Mouse (Mus musculus) liver, adult 2 months (tissue): ENCODE results near the gene Senp6.

ENCODE experiments used
- CTCF ChIP-seq: fragments of 200-500 bp; IDR thresholded peaks from 2 replicates; pipeline ENCODE4 v1.5.1; 2011; ENCODE audit warnings: low read depth, low read length, control low read depth
- POLR2A ChIP-seq: fragments of 200-500 bp; IDR thresholded peaks from 2 replicates; pipeline ENCODE4 v1.6.1; 2011; ENCODE audit warnings: low read length, control low read depth; ENCODE audit not compliant: insufficient read depth; ENCODE audit errors: extremely low read depth

DNA sequence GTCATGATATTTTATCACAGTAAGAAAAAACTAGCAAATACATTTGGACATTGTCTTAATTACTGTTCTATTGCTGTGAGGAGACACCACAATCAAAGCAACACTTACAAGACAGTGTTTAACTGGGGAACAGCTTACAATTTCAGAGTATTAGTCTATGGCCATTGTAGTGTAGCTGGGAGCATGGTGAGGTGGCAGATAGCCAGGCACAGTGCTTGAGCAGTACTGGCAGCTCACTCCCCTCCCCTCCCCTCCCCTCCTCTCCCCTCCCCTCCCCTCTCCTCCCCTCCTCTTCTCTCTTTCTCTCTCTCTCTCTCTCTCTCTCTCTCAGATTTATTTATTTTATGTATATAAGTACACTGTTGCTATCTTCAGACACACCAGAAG is 28.7 kb upstream of the Senp6 start:
- TF ChIP-seq CTCF = no peak
- TF ChIP-seq POLR2A = no peak
